Mouse (Mus musculus): ENCODE data around the gene Bloc1s4. TPM values are rescaled to one million over a fixed set of nuclear protein-coding genes. Genes with fewer than 3 reads are reported as not detected.
A peak's percentile ranks its signal among the peaks of the same experiment; 100 is the strongest.

The Bloc1s4 gene
- polyA plus RNA-seq, 1 experiment from 2014 or later, result 26.8 TPM

GRCm38 (mm10) chr5:36717889-36718288 is 30.6 kb downstream of the Bloc1s4 start:
- TF ChIP-seq CTCF (IDR thresholded peaks at IDR 0.05), result no peak
- TF ChIP-seq EP300 (IDR thresholded peaks at IDR 0.05), result no peak

GRCm38 (mm10) chr5:36716816-36717215 is 31.6 kb downstream of the Bloc1s4 start:
- 57% methylated on average over 2 of the region's 2 CpGs for WGBS
- ATAC-seq, result no peak
- Histone ChIP-seq H3K4me3 (ENCODE audit: low read depth, low read length) (no peak overlapping the region), H3K27ac (ENCODE audit: low read length) (no peak overlapping the region), H3K4me2 (replicated peaks; ENCODE audit: low read depth, low read length) (no peak overlapping the region), H3K27me3 (replicated peaks; ENCODE audit: insufficient read depth, low read length) (peaks cover 20% of the 10 kb centered on the region; the same call in 1 of the 2 replicates), H3K9me3 (ENCODE audit: low read length) (no peaks in the 10 kb centered on the region), H3K9ac (replicated peaks; ENCODE audit: low read depth) (no peak overlapping the region), H3K4me1 (ENCODE audit: insufficient read depth, low read depth, low read length) (peaks cover 6% of the 10 kb centered on the region), H3K36me3 (ENCODE audit: insufficient read depth, low read length) (no peaks in the 10 kb centered on the region)
- no peak for DNase-seq (ENCODE audit: low spot score)
- TF ChIP-seq CTCF (IDR thresholded peaks at IDR 0.05) (no peak), EP300 (IDR thresholded peaks at IDR 0.05) (no peak)

More at GRCm38 (mm10) chr5:36717889-36718288, 30.6 kb downstream of the Bloc1s4 start:
- no peaks in the 10 kb centered on the region for H3K9me3 ChIP-seq (ENCODE audit: low read length)
- no peak overlapping the region for H3K4me3 ChIP-seq (ENCODE audit: low read depth, low read length)
- peaks cover 20% of the 10 kb centered on the region; the same call in 1 of the 2 replicates for H3K27me3 ChIP-seq (replicated peaks; ENCODE audit: insufficient read depth, low read length)
- H3K27ac ChIP-seq (ENCODE audit: low read length), result no peak overlapping the region
- H3K36me3 ChIP-seq (ENCODE audit: insufficient read depth, low read length), result no peaks in the 10 kb centered on the region
- ATAC-seq (no peak), DNase-seq (ENCODE audit: low spot score) (no peak)
- H3K9ac ChIP-seq (replicated peaks; ENCODE audit: low read depth), result no peak overlapping the region
- 73% methylated on average over 3 of the region's 3 CpGs for WGBS
- peaks cover 2% of the 10 kb centered on the region for H3K4me1 ChIP-seq (ENCODE audit: insufficient read depth, low read depth, low read length)
- H3K4me2 ChIP-seq (replicated peaks; ENCODE audit: low read depth, low read length), result no peak overlapping the region

GRCm38 (mm10) chr5:36714832-36715231 is 33.6 kb downstream of the Bloc1s4 start:
- Histone ChIP-seq H3K36me3 (ENCODE audit: insufficient read depth, low read length) (no peaks in the 10 kb centered on the region), H3K27me3 (replicated peaks; ENCODE audit: insufficient read depth, low read length) (peaks cover 16% of the 10 kb centered on the region; the same call in 1 of the 2 replicates), H3K27ac (ENCODE audit: low read length) (no peak overlapping the region), H3K4me3 (ENCODE audit: low read depth, low read length) (no peak overlapping the region), H3K4me2 (replicated peaks; ENCODE audit: low read depth, low read length) (no peak overlapping the region), H3K9ac (replicated peaks; ENCODE audit: low read depth) (no peak overlapping the region), H3K9me3 (ENCODE audit: low read length) (no peaks in the 10 kb centered on the region), H3K4me1 (ENCODE audit: insufficient read depth, low read depth, low read length) (peaks cover 6% of the 10 kb centered on the region)
- TF ChIP-seq EP300 (IDR thresholded peaks at IDR 0.05) (peak; percentile 38; the same call in 1 of the 2 replicates), CTCF (IDR thresholded peaks at IDR 0.05) (no peak)
- 58% methylated on average over 3 of the region's 3 CpGs for WGBS
- ATAC-seq, result peak; percentile 24; the same call in 1 of the 2 replicates
- peak; percentile 56 for DNase-seq (ENCODE audit: low spot score)

GRCm38 (mm10) chr5:36713693-36714092 is 34.8 kb downstream of the Bloc1s4 start:
- Histone ChIP-seq H3K4me2 (replicated peaks; ENCODE audit: low read depth, low read length) (peak overlapping the region; percentile 76; the same call in 1 of the 2 replicates), H3K27me3 (replicated peaks; ENCODE audit: insufficient read depth, low read length) (peaks cover 7% of the 10 kb centered on the region; the same call in 1 of the 2 replicates), H3K4me3 (ENCODE audit: low read depth, low read length) (no peak overlapping the region), H3K27ac (ENCODE audit: low read length) (peak overlapping the region; percentile 14; the same call in 1 of the 2 replicates), H3K9ac (replicated peaks; ENCODE audit: low read depth) (no peak overlapping the region), H3K4me1 (ENCODE audit: insufficient read depth, low read depth, low read length) (peaks cover 6% of the 10 kb centered on the region), H3K36me3 (ENCODE audit: insufficient read depth, low read length) (no peaks in the 10 kb centered on the region), H3K9me3 (ENCODE audit: low read length) (no peaks in the 10 kb centered on the region)
- ATAC-seq (peak; percentile 57), DNase-seq (ENCODE audit: low spot score) (peak; percentile 57)
- TF ChIP-seq CTCF (IDR thresholded peaks at IDR 0.05), result peak; percentile 22
- peak; percentile 70 for TF ChIP-seq EP300 (IDR thresholded peaks at IDR 0.05)
- 49% methylated on average over 6 of the region's 6 CpGs for WGBS

- Histone ChIP-seq H3K4me2 (replicated peaks; ENCODE audit: low read depth, low read length) (peak overlapping the region; percentile 76), H3K27ac (ENCODE audit: low read length) (peak overlapping the region; percentile 43), H3K4me3 (ENCODE audit: low read depth, low read length) (peak overlapping the region; percentile 28), H3K27me3 (replicated peaks; ENCODE audit: insufficient read depth, low read length) (peaks cover 4% of the 10 kb centered on the region; the same call in 1 of the 2 replicates), H3K4me1 (ENCODE audit: insufficient read depth, low read depth, low read length) (peaks cover 6% of the 10 kb centered on the region), H3K9me3 (ENCODE audit: low read length) (no peaks in the 10 kb centered on the region), H3K9ac (replicated peaks; ENCODE audit: low read depth) (no peak overlapping the region), H3K36me3 (ENCODE audit: insufficient read depth, low read length) (no peaks in the 10 kb centered on the region)
- peak; percentile 90 for DNase-seq (ENCODE audit: low spot score)
- TF ChIP-seq CTCF (IDR thresholded peaks at IDR 0.05) (peak; percentile 15; the same call in 1 of the 2 replicates), EP300 (IDR thresholded peaks at IDR 0.05) (no peak; the same call in 1 of the 2 replicates)
- 4% methylated on average over 30 of the region's 31 CpGs for WGBS
- peak; percentile 94 for ATAC-seq
These were observed 35.6 kb downstream of the Bloc1s4 start for GRCm38 (mm10) chr5:36712553-36713534.

GRCm38 (mm10) chr5:36711863-36712262 is 36.6 kb downstream of the Bloc1s4 start:
- 47% methylated on average over 5 of the region's 5 CpGs for WGBS
- Histone ChIP-seq H3K27me3 (replicated peaks; ENCODE audit: insufficient read depth, low read length) (peaks cover 4% of the 10 kb centered on the region; the same call in 1 of the 2 replicates), H3K36me3 (ENCODE audit: insufficient read depth, low read length) (no peaks in the 10 kb centered on the region), H3K9ac (replicated peaks; ENCODE audit: low read depth) (no peak overlapping the region), H3K4me1 (ENCODE audit: insufficient read depth, low read depth, low read length) (peaks cover 6% of the 10 kb centered on the region), H3K4me2 (replicated peaks; ENCODE audit: low read depth, low read length) (no peak overlapping the region), H3K27ac (ENCODE audit: low read length) (no peak overlapping the region), H3K4me3 (ENCODE audit: low read depth, low read length) (no peak overlapping the region), H3K9me3 (ENCODE audit: low read length) (no peaks in the 10 kb centered on the region)
- no peak for ATAC-seq
- DNase-seq (ENCODE audit: low spot score), result peak; percentile 34
- TF ChIP-seq EP300 (IDR thresholded peaks at IDR 0.05) (no peak), CTCF (IDR thresholded peaks at IDR 0.05) (no peak)
